Mouse (Mus musculus): ENCODE data around the gene Xylb. TPM values are rescaled to one million over a fixed set of nuclear protein-coding genes. Genes with fewer than 3 reads are reported as not detected.

Xylb gene
- total and polyA plus RNA-seq, 2 experiments from 2014 or later = 3.3 to 4.5 TPM

DNA sequence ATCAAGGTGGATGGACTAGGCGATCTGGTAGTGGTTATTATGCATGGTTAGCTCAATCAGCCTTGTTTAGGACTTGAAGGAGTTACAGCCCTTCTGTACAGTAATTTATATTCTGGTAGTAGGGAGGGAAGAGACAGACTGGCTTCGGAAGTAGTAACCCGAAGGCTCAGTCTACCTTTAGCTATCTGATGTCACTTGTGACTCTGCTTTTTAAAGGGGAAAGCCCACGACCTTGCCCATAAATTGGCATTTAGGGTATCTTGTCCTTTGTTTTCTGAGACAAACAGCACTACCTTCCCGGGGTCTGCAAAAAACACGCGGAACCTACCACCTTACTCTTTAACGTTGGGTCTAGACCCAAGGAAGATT, 17.0 kb upstream of the Xylb start:
- peak overlapping the region; percentile 64 for H3K9ac ChIP-seq (replicated peaks; ENCODE audit: low read length)
- peak overlapping the region; percentile 64 for H3K4me3 ChIP-seq (ENCODE audit: low read length)
- peak overlapping the region; percentile 88 for H3K27ac ChIP-seq
- ATAC-seq = no peak
- no peaks in the 10 kb centered on the region for H3K9me3 ChIP-seq (ENCODE audit: low read length)
- H3K36me3 ChIP-seq (ENCODE audit: insufficient read depth, low read length) = peaks cover 8% of the 10 kb centered on the region; the same call in 1 of the 2 replicates
- H3K27me3 ChIP-seq (ENCODE audit: insufficient read depth, low read length) = no peaks in the 10 kb centered on the region
- no peak for TF ChIP-seq CTCF (IDR thresholded peaks at IDR 0.05; ENCODE audit: low read depth)
- H3K4me1 ChIP-seq (ENCODE audit: insufficient read depth, low read length) = peaks cover 13% of the 10 kb centered on the region
- DNase-seq (ENCODE audit: low spot score) = no peak
- WGBS = 4% methylated on average over 8 of the region's 8 CpGs
- peak overlapping the region; percentile 74 for H3K4me2 ChIP-seq (ENCODE audit: low read depth, low read length)

DNA sequence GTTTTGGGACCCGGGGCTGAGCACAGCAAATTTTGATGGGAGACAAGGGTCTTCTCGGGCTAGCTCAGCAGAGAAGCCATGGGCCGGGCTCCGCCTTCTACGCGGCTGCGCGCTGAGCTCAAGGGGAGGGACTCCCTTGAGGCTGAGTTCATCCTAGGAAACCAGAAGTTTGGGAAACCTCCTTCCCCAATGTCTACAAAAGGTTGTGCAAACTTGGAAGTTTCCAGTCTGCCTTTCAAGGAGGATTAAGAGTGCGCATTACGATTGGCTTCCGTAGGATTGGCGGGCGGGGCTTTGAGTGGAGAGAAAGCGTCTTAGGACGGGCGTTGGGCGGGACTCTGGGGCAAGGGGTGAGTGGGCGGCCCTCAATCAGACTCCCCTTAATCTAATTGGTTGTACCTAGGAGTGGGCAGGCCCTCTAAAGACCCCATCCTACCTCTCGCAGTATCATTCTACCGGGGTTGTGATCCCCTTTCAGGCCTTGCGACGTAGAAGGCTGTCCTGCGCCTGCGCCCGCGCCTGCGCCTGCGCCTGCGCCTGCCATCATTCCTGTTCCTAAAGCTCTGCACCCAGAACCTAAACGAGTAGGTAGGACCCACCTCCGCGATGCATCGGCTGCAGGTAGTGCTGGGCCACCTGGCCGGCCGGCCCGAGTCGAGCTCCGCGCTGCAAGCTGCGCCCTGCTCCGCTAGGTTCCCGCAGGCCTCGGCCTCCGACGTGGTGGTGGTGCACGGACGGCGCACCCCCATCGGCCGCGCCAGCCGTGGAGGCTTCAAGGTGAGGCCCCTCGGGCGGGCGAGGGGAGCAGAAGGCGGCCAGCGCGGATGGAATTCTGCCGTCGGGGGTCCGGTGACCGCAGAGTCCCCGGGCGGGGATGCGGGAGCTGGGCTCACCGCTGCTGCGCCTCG, 16.0 kb upstream of the Xylb start, which contains the start of gene Myd88:
Gene Myd88 (minus strand): TSS at position 503 of the 908 bp plus-strand sequence.
- peak within 1 kb of the TSS; percentile 88 for H3K27ac ChIP-seq
- ATAC-seq (peak; percentile 98), DNase-seq (ENCODE audit: low spot score) (peak; percentile 94)
- H3K4me3 ChIP-seq (ENCODE audit: low read length) = peak within 1 kb of the TSS; percentile 64
- no peaks in the 10 kb centered on the region for H3K27me3 ChIP-seq (ENCODE audit: insufficient read depth, low read length)
- H3K9ac ChIP-seq (replicated peaks; ENCODE audit: low read length) = peak within 1 kb of the TSS; percentile 64
- under 1% methylated on average over 68 of the region's 68 CpGs for WGBS
- H3K4me2 ChIP-seq (ENCODE audit: low read depth, low read length) = peak within 1 kb of the TSS; percentile 74
- H3K36me3 ChIP-seq (ENCODE audit: insufficient read depth, low read length) = peaks cover 18% of the 10 kb centered on the region; the same call in 1 of the 2 replicates
- no peaks in the 10 kb centered on the region for H3K9me3 ChIP-seq (ENCODE audit: low read length)
- TF ChIP-seq CTCF (IDR thresholded peaks at IDR 0.05; ENCODE audit: low read depth) = no peak
- H3K4me1 ChIP-seq (ENCODE audit: insufficient read depth, low read length) = peaks cover 13% of the 10 kb centered on the region

DNA sequence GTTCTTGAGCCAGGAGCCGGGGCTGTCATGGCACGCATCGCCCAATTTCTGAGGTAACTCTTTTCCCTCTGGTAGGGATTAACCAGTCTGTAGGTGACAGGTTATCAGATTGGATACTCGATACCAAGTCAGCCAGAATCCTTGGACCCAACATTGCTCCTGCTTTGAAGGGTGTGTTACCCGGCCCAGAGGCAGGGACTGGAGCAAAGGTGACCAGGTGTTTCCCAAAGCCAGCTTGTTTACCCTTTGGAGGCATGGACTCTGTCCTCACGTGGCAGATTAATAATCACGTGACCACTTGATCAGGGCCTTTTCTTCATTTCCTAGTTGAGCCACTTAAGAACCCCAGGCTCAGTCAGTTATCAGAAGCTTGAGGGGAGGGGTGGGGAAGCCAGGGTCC, 14.5 kb upstream of the Xylb start:
- WGBS = 88% methylated on average over 7 of the region's 7 CpGs

DNA sequence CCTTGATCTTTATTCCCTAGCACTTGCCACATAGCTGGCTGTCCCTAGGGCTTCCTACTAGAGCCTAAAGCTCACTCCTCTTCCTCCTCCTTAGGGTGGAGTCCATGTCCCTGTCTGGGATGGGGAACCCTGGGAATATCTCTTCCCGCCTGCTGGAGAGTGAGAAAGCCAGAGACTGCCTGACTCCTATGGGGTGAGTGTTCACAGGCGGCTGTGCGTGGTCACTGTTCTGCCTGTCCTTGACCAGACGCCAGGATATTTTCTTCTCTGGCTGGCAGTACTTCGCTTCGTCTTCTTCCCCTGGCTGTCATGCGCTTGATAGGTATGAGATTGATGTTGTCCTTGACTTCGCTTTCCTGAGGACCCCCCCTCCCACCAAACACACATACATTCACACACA, 10.8 kb upstream of the Xylb start:
- no peak overlapping the region for H3K9ac ChIP-seq (replicated peaks; ENCODE audit: low read length)
- H3K36me3 ChIP-seq (ENCODE audit: insufficient read depth, low read length) = peaks cover 33% of the 10 kb centered on the region
- H3K27me3 ChIP-seq (ENCODE audit: insufficient read depth, low read length) = no peaks in the 10 kb centered on the region
- ATAC-seq (no peak), DNase-seq (ENCODE audit: low spot score) (no peak)
- TF ChIP-seq CTCF (IDR thresholded peaks at IDR 0.05; ENCODE audit: low read depth) = no peak
- peaks cover 8% of the 10 kb centered on the region; the same call in 1 of the 2 replicates for H3K4me1 ChIP-seq (ENCODE audit: insufficient read depth, low read length)
- no peak overlapping the region for H3K4me3 ChIP-seq (ENCODE audit: low read length)
- no peak overlapping the region for H3K4me2 ChIP-seq (ENCODE audit: low read depth, low read length)
- no peak overlapping the region for H3K27ac ChIP-seq
- WGBS = 87% methylated on average over 8 of the region's 8 CpGs
- no peaks in the 10 kb centered on the region for H3K9me3 ChIP-seq (ENCODE audit: low read length)

More for the DNA sequence above, 14.5 kb upstream of the Xylb start:
- no peak for TF ChIP-seq CTCF (IDR thresholded peaks at IDR 0.05; ENCODE audit: low read depth)
- H3K36me3 ChIP-seq (ENCODE audit: insufficient read depth, low read length) = peaks cover 19% of the 10 kb centered on the region; the same call in 1 of the 2 replicates
- no peak overlapping the region for H3K27ac ChIP-seq
- H3K9ac ChIP-seq (replicated peaks; ENCODE audit: low read length) = no peak overlapping the region
- no peaks in the 10 kb centered on the region for H3K27me3 ChIP-seq (ENCODE audit: insufficient read depth, low read length)
- no peak overlapping the region for H3K4me3 ChIP-seq (ENCODE audit: low read length)
- DNase-seq (ENCODE audit: low spot score) (no peak), ATAC-seq (no peak)
- no peak overlapping the region for H3K4me2 ChIP-seq (ENCODE audit: low read depth, low read length)
- no peaks in the 10 kb centered on the region for H3K9me3 ChIP-seq (ENCODE audit: low read length)
- H3K4me1 ChIP-seq (ENCODE audit: insufficient read depth, low read length) = peaks cover 13% of the 10 kb centered on the region

DNA sequence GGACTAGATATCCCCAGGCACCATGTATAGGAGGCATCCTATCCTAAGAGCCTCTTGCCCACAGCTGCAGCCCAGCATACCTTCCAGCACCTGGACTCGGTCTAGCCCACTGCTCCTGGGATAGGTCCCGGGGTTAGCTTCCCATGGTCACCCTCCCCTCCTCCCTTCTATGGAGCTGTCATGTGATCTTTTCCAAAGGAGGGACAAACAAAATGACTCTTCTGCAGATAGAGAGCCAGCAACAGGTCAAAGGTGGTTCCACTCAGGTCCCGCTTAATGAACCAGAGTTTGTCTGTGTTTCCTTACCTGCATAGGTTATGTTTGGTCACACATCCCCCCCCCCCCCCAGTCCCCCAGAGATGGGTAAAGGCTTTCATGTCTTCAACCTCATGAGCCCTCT, 6.7 kb upstream of the Xylb start:
- Histone ChIP-seq H3K27me3 (ENCODE audit: insufficient read depth, low read length) (no peaks in the 10 kb centered on the region), H3K4me3 (ENCODE audit: low read length) (no peak overlapping the region), H3K9me3 (ENCODE audit: low read length) (no peaks in the 10 kb centered on the region), H3K27ac (no peak overlapping the region), H3K4me2 (ENCODE audit: low read depth, low read length) (no peak overlapping the region), H3K36me3 (ENCODE audit: insufficient read depth, low read length) (peaks cover 21% of the 10 kb centered on the region), H3K9ac (replicated peaks; ENCODE audit: low read length) (no peak overlapping the region), H3K4me1 (ENCODE audit: insufficient read depth, low read length) (no peaks in the 10 kb centered on the region)
- 80% methylated on average over 3 of the region's 3 CpGs for WGBS
- ATAC-seq (no peak), DNase-seq (ENCODE audit: low spot score) (no peak)
- no peak for TF ChIP-seq CTCF (IDR thresholded peaks at IDR 0.05; ENCODE audit: low read depth)

DNA sequence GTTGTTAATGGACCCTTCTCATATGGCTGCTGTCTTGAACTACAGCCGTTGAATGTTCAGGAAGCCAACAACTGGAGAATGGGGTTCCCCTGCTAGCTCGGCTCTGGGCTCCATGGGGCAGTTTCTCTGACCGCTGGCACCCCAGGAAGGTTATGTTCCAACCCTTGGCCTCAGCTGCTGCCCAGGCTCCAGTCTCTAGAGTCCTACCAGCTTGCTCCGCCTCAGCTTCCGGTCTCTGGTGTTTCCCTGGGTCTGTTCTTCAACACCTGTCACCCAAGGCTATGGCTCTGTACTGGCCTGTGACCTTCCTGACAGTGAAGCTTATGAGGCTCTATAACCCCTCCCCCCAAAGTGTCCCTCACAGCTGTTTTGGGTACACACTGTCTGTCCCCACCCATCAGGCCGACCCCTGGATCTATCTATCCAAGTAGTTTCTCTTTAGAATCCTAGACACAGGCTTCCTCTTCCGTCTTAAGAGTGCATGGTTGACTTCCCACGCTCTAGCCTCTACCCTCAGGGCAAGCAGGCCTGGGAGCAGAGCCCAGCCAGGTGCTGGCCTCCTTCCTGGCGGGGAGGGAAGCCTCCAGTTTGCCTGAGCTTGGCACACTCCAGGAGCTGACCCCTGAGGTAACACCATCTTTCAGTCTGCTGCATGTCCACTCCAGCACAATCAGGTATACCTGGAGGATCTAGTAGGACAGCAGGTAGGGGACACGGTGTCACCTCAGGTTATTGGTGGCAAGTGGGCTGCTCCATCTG, 6.1 kb upstream of the Xylb start:
- ATAC-seq (no peak), DNase-seq (ENCODE audit: low spot score) (no peak)
- H3K27ac ChIP-seq = no peak overlapping the region
- 90% methylated on average over 10 of the region's 10 CpGs for WGBS
- no peak for TF ChIP-seq CTCF (IDR thresholded peaks at IDR 0.05; ENCODE audit: low read depth)
- H3K27me3 ChIP-seq (ENCODE audit: insufficient read depth, low read length) = no peaks in the 10 kb centered on the region
- H3K9me3 ChIP-seq (ENCODE audit: low read length) = no peaks in the 10 kb centered on the region
- H3K4me2 ChIP-seq (ENCODE audit: low read depth, low read length) = no peak overlapping the region
- H3K4me3 ChIP-seq (ENCODE audit: low read length) = no peak overlapping the region
- no peaks in the 10 kb centered on the region for H3K4me1 ChIP-seq (ENCODE audit: insufficient read depth, low read length)
- peaks cover 15% of the 10 kb centered on the region for H3K36me3 ChIP-seq (ENCODE audit: insufficient read depth, low read length)
- no peak overlapping the region for H3K9ac ChIP-seq (replicated peaks; ENCODE audit: low read length)

Measured in hindbrain, postnatal 0 days (tissue).